ENCODE assay signal across 18 mouse cellular contexts in the genomic region with DNA sequence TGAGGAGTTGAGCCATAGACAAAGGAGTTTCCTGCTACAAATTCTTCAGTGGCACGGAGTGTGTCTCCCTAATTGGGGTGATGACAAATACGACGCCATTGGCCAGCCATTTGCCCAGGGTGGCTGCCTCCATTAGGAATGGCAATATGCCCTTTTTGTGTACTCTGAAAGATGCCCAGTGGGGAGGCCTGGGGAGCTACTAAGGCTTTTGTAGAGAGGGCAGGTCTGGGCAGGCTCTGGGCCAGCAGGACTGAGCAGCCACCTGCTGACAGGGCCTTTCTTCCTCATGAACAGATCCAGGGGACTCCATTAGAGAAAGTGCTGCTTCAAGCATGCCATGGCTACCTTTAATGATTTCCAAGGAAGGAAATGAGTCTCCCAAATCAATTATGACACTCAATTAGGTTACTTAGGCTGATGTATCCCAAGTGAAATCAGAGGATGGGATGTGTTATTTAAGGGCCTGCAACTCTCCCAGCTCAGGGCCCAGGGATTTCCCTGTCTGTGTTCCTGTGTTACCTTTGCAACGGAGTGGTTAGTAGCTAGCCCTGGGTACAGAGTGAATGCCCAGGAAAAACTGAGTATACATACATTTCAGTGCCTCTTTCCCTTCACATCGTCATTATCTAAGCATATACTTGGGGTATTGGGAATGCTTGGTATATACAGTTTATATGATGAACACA. TPM values are rescaled to one million over a fixed set of nuclear protein-coding genes. Genes with fewer than 3 reads are reported as not detected.
A peak's percentile ranks its signal among the peaks of the same experiment; 100 is the strongest.
DNase-seq lines count a peak whose midpoint lies in the region; ATAC-seq and TF ChIP-seq lines count a peak whose summit lies in the region.
"Had no signal": no experiment of that assay in that cellular context is flagged by ENCODE, and none has a peak within 500 bp of the region (broad histone marks: within the 10 kb centered on the region; RNA-seq: fewer than 3 reads in every experiment).

No protein-coding gene starts in this region.

- 0 out of 2 replicates have a peak, but pooled peaks cover 3% of the 10 kb centered on the region for H3K4me1 ChIP-seq in forebrain, embryonic 14.5 days (ENCODE audit: control insufficient read depth, insufficient read depth, low read length)
- H3K4me1 ChIP-seq in hindbrain, postnatal 0 days (ENCODE audit: insufficient read depth, low read length), result no peaks in the 10 kb centered on the region
- no peaks in the 10 kb centered on the region for H3K4me1 ChIP-seq in limb, embryonic 10.5 days
- H3K4me1 ChIP-seq: lung, embryonic 15.5 days had no signal

- WGBS in forebrain, embryonic 14.5 days, result 8% methylated on average over 5 of the region's 5 CpGs
- WGBS in hindbrain, postnatal 0 days, result 29% methylated on average over 5 of the region's 5 CpGs
- 71% methylated on average over 5 of the region's 5 CpGs for WGBS in limb, embryonic 10.5 days

- no peaks in the 10 kb centered on the region for H3K9me3 ChIP-seq in forebrain, embryonic 14.5 days (replicated peaks; ENCODE audit: control insufficient read depth, low read length)
- H3K9me3 ChIP-seq in hindbrain, postnatal 0 days (ENCODE audit: low read length), result no peaks in the 10 kb centered on the region
- no peaks in the 10 kb centered on the region for H3K9me3 ChIP-seq in limb, embryonic 10.5 days (replicated peaks)
- H3K9me3 ChIP-seq: lung, embryonic 15.5 days had no signal

- H3K27me3 ChIP-seq in forebrain, embryonic 14.5 days (replicated peaks; ENCODE audit: control insufficient read depth, insufficient read depth, low read length), result no peaks in the 10 kb centered on the region
- no peaks in the 10 kb centered on the region for H3K27me3 ChIP-seq in hindbrain, postnatal 0 days (ENCODE audit: insufficient read depth, low read length)
- H3K27me3 ChIP-seq in limb, embryonic 10.5 days (ENCODE audit: low read depth, poor library complexity, severe bottlenecking), result no peaks in the 10 kb centered on the region
- H3K27me3 ChIP-seq: lung, embryonic 15.5 days had no signal

- H3K9ac ChIP-seq in forebrain, embryonic 14.5 days (ENCODE audit: low read length), result no peak overlapping the region
- H3K9ac ChIP-seq in hindbrain, postnatal 0 days (replicated peaks; ENCODE audit: low read length), result no peak overlapping the region
- H3K9ac ChIP-seq: lung, embryonic 15.5 days had no signal

- no peak for TF ChIP-seq CTCF in hindbrain, postnatal 0 days (IDR thresholded peaks at IDR 0.05; ENCODE audit: low read depth)

- no peaks in the 10 kb centered on the region for H3K36me3 ChIP-seq in forebrain, embryonic 14.5 days (ENCODE audit: control insufficient read depth, insufficient read depth, low read length)
- H3K36me3 ChIP-seq in hindbrain, postnatal 0 days (ENCODE audit: insufficient read depth, low read length), result no peaks in the 10 kb centered on the region
- no peaks in the 10 kb centered on the region for H3K36me3 ChIP-seq in limb, embryonic 10.5 days
- H3K36me3 ChIP-seq: lung, embryonic 15.5 days had no signal

- no peak overlapping the region for H3K27ac ChIP-seq in forebrain, embryonic 14.5 days (ENCODE audit: low read depth, low read length)
- no peak overlapping the region for H3K27ac ChIP-seq in hindbrain, postnatal 0 days
- no peak overlapping the region for H3K27ac ChIP-seq in limb, embryonic 10.5 days
- H3K27ac ChIP-seq: gastrocnemius, adult 2 months; layer of hippocampus, adult 2 months; left cerebral cortex, adult 2 months; lung, embryonic 15.5 days had no signal

- no peak overlapping the region for H3K4me3 ChIP-seq in forebrain, embryonic 14.5 days (ENCODE audit: low read depth, low read length)
- no peak overlapping the region for H3K4me3 ChIP-seq in hindbrain, postnatal 0 days (ENCODE audit: low read length)
- no peak overlapping the region for H3K4me3 ChIP-seq in limb, embryonic 10.5 days
- H3K4me3 ChIP-seq: gastrocnemius, adult 2 months; layer of hippocampus, adult 2 months; left cerebral cortex, adult 2 months; lung, embryonic 15.5 days had no signal

- no peak overlapping the region for H3K4me2 ChIP-seq in forebrain, embryonic 14.5 days (ENCODE audit: low read length)
- no peak overlapping the region for H3K4me2 ChIP-seq in hindbrain, postnatal 0 days (ENCODE audit: low read depth, low read length)
- H3K4me2 ChIP-seq: heart, embryonic 11.5 days; liver, embryonic 11.5 days; lung, embryonic 15.5 days had no signal

- peak; percentile 87; the same call in 1 of the 2 replicates for ATAC-seq in forebrain, embryonic 14.5 days
- 0 out of 2 replicates have a peak, but pooled peaks have one; percentile 29 for ATAC-seq in hindbrain, postnatal 0 days
- ATAC-seq: activated CD4-positive, CD25-positive, alpha-beta regulatory T cell, adult 4 months; CD4-positive, CD25-positive, alpha-beta regulatory T cell, adult 4 months had no signal

- DNase-seq in Muller cell, postnatal 12 days (ENCODE audit: inconsistent ontology term), result peak; percentile 84
- DNase-seq in embryo, embryonic 10.5 days (ENCODE audit: low spot score), result peak; percentile 14
- peak; percentile 75 for DNase-seq in forebrain, embryonic 14.5 days (ENCODE audit: low spot score)
- no peak for DNase-seq in hindbrain, postnatal 0 days (ENCODE audit: low spot score)
- no peak for DNase-seq in adrenal gland, postnatal 14 days
- no peak for DNase-seq in limb, embryonic 10.5 days (ENCODE audit: low spot score)
- no peak for DNase-seq in gastrocnemius, postnatal 4 days (ENCODE audit: low spot score in 2 of 2)
- DNase-seq: cerebellum, adult 11 months; gastrocnemius, adult 2 months; kidney, adult 9 months; right cerebral cortex, postnatal 25 days had no signal

RNA-seq across cellular contexts. Expression of a gene that starts 41.5 kb away (rescaled TPM):
- 219 and 261 TPM in 2 replicates for polyA plus RNA-seq in forebrain, embryonic 14.5 days (2014; fragmentation: Nextera tagmentation; extraction: Ambion mirVana)
- total RNA-seq in hindbrain, postnatal 0 days (2014; rRNA removed), result 35.9 and 38.5 TPM in 2 replicates
- polyA plus RNA-seq in hindbrain, postnatal 0 days (2015; fragmentation: Nextera tagmentation; extraction: Ambion mirVana), result 147 and 150 TPM in 2 replicates
- 78.7 TPM in 2 replicates for total RNA-seq in adrenal gland, postnatal 14 days (2021)
- 257 and 266 TPM in 2 replicates for polyA plus RNA-seq in limb, embryonic 10.5 days (2016; fragmentation: Nextera tagmentation; extraction: Ambion mirVana)
- total RNA-seq in gastrocnemius, postnatal 4 days (2021), result 10 to 100 TPM; 80.9 to 87.6 TPM

Comparison
In these comparisons a context has a peak if more than half of its experiments do, and no peak if none do; other contexts are left out.
1. DNase-seq: peak in Muller cell, postnatal 12 days (single experiment), embryo, embryonic 10.5 days (single experiment) and forebrain, embryonic 14.5 days (single experiment); none in hindbrain, postnatal 0 days (single experiment), adrenal gland, postnatal 14 days (single experiment), limb, embryonic 10.5 days (single experiment) and gastrocnemius, postnatal 4 days (0 of 2).